Mouse (Mus musculus): Measurements from ENCODE around the gene Pias4.
"Not testable (repeated sequence)": the region's sequence is repeated elsewhere in the genome, so short reads cannot be mapped to it uniquely, and the experiment has no call there.

Gene Pias4

GRCm38 (mm10) chr10:81167200-81168086 is at the start of gene Pias4:
Gene Pias4 (minus strand): TSS chr10:81167923.
- DNase-seq (ENCODE audit: low read depth in 1 of 2, low spot score in 2 of 2): peak; percentile 100

- DNase-seq (ENCODE audit: low read depth in 1 of 2, low spot score in 2 of 2): not testable (repeated sequence)
Observed at GRCm38 (mm10) chr10:81217267-81217666, 49.5 kb upstream of the Pias4 start.

DNA sequence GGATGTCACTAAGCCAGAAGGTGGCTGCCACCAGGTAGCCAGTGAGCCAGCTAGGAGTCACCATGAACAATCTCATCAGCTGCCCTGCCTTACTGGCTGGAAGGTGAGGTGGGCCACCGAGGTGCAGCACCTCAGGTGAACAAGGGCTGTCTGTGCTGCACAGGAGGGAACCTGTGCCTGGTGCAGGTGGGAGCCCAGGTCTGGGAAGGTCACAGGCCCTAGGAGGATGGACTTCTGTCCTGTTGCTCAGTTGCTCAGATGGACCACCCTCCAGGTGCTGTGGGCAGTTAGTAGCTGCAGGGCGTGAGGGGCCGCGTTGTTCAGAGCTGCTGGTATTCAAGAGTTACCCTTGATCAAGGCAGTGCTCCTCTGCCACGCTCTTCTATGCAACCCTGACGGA is 49.1 kb upstream of the Pias4 start:
- DNase-seq (ENCODE audit: low read depth in 1 of 2, low spot score in 2 of 2): no peak

- no peak for DNase-seq (ENCODE audit: low read depth in 1 of 2, low spot score in 2 of 2)
Observed at GRCm38 (mm10) chr10:81216260-81216659, 48.5 kb upstream of the Pias4 start.

- DNase-seq (ENCODE audit: low read depth in 1 of 2, low spot score in 2 of 2): no peak
Observed at GRCm38 (mm10) chr10:81210154-81210553, 42.4 kb upstream of the Pias4 start.

GRCm38 (mm10) chr10:81204137-81204536 is 36.4 kb upstream of the Pias4 start:
- no peak for DNase-seq (ENCODE audit: low read depth in 1 of 2, low spot score in 2 of 2)

DNA sequence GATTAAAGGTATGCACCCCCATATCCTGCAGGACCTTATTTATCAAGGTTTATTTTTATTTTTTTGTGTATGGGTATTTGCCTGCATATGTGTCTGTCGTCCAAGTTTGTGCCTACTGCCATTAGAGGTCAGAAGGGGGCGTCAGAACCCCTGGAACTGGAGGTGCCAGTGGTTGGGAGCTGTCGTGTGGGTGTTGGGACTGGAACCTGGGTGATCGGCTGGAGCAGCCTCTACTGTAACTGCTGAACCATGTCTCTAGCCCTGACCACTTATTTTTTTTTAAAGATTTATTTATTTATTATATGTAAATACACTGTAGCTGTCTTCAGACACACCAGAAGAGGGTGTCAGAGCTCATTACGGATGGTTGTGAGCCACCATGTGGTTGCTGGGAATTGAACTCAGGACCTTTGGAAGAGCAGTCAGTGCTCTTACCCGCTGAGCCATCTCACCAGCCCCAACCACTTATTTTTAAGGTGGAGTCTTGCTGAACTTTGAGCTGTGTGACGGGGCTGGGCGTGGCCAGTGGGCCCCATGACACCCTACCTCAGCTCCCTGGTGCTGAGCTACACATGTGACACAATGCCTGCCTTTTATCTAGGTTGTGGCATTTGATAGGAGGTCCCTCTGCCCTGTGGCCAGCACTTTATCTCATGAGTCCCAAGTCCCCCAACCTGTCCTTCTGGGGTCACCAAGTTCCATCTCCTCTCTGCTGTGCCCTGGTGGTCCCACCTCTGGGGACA is 35.4 kb upstream of the Pias4 start:
- no peak for DNase-seq (ENCODE audit: low read depth in 1 of 2, low spot score in 2 of 2)

DNA sequence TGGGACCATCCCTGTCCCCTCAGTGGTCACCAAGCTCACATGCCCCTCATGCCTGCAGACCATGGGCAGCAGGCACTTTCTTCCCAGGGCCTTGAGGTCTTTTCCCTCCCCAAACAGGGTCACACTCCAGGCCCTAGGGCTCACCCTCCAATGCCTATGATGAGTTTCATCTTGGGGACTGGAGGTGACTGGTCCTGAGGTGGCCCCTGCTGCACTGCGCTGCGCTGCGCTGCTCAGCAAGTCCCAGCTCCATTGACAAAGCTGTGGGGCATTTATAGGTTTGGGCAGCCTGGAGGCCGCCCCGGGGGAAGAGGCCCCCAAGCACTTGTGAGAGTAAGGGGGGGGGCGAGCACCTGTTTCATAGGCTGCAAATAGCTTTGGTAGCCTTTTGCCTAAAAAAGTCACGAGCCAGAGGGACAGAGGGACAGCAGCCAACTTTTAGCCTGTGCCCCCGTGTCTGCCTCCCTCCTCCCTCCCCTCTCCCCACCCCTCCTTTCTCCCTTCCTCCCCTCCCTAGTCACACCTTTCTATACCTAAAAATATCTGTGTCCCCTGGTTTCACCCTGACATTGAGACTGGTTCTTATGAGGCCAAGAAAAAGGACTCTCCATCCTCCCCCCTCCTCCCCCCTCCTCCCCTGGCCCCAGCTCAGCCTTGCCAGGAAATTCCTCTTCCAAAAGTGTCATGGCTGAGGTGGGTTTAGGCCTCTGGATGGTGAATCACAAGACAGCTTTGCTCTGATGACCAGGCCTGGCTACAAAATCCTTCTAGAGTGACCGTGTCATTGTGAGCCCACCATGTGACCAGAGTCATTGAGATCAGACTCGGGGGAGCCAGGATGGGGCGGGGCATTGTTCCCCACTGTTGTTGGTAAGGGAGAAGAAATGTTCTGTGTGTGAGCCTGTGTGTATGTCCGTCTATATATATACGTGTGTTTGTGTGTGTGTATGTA is 34.4 kb upstream of the Pias4 start, which contains the start of gene Nmrk2:
Gene Nmrk2, minus strand, starts transcription at position 245 of the 952 bp plus-strand sequence.
- no peak for DNase-seq (ENCODE audit: low read depth in 1 of 2, low spot score in 2 of 2)

DNA sequence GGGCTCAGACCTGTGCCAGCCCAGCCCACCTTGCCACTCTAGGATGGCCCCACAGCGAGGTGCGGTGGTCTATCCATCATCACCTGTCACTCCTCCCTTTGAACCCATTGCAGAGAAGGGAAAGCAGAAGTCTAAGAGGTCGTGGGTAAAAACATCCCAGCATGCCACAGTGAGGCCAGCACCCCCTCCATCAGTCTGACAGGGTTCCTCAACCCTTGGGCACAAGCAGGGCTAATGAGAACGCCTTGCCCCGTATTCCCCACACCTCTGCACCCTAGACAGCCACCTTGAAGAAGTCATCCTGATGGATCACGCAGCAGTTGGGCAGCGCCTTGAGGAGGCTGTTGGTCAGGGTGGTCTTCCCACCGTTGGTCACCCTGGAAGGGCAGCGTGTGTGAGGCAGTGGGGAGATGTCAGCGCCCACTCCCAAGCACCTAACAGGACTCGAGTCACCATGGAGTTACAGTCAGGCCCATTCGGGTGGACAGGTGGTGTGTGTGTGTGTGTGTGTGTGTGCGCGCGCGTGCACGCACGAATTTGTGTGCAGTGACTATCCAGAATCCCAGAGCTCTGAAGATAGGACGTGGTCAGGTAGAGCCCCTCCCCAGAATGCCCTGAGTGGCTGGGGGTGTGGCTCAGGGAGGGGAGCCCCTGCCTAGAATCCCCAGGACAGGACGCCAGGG is 33.0 kb upstream of the Pias4 start:
- no peak for DNase-seq (ENCODE audit: low read depth in 1 of 2, low spot score in 2 of 2)

- no peak for DNase-seq (ENCODE audit: low read depth in 1 of 2, low spot score in 2 of 2)
Observed at GRCm38 (mm10) chr10:81200141-81200540, 32.4 kb upstream of the Pias4 start.

DNA sequence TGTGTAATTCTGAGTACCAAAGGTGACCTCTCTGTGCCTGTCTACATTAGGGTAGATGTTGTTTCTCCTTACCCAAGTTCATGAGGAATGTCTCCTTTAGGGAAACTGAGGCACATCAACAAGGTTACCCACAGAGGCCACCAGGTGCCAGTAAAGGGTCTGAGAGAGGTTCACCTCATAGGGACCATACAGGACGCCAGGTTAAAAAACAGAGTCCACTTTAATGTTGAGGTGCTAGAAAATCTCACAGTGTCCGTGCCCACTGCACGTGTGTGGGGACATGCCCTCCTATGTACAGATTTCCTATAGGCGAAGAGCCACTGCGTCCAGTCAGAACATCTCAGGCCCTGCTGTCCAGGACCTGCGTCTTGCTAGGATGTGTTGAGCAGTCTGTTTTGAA is 31.3 kb upstream of the Pias4 start:
- DNase-seq (ENCODE audit: low read depth in 1 of 2, low spot score in 2 of 2): no peak

DNA sequence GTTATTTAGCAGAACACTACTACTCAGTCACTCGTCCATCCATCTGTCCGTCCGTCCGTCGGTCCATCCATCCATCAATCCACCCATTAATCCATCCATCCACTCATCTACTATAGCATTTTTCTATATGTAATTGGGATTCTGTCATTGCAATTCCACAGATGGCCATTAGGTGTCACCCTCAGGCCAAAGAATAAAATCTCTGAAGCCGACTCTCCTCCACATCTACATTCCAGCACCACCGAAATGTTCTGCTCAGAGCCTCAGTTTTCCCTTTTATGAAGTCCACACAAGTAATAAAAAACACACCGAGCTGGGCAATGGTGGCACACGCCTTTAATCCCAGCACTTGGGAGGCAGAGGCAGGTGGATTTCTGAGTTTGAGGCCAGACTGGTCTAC is 30.5 kb upstream of the Pias4 start:
- peak in 1 of 2 experiments; percentile 51 for DNase-seq (ENCODE audit: low read depth in 1 of 2, low spot score in 2 of 2)

DNA sequence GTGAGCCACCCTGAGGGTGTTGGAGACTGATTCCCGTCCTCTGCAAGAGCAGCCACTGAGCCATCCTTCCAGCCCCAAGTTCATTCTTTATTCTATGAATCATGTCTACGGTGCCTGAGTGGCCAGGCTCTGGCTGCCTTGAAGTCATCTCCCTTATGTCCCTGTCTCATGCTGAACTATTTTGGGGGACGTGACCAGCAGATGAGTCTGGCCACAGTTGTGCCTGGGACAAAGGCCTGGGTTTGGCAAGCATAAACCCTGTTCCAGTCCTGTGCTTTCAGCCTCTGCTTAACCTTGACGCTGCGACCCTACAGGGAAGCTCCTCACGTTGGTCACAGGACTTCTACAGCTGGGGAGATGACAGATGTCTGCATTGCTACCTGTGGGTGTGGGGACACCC is 29.6 kb upstream of the Pias4 start:
- no peak for DNase-seq (ENCODE audit: low read depth in 1 of 2, low spot score in 2 of 2)

GRCm38 (mm10) chr10:81196470-81197065 is 28.8 kb upstream of the Pias4 start:
- no peak for DNase-seq (ENCODE audit: low read depth in 1 of 2, low spot score in 2 of 2)

GRCm38 (mm10) chr10:81195300-81195699 is 27.6 kb upstream of the Pias4 start:
- DNase-seq (ENCODE audit: low read depth in 1 of 2, low spot score in 2 of 2): no peak

DNA sequence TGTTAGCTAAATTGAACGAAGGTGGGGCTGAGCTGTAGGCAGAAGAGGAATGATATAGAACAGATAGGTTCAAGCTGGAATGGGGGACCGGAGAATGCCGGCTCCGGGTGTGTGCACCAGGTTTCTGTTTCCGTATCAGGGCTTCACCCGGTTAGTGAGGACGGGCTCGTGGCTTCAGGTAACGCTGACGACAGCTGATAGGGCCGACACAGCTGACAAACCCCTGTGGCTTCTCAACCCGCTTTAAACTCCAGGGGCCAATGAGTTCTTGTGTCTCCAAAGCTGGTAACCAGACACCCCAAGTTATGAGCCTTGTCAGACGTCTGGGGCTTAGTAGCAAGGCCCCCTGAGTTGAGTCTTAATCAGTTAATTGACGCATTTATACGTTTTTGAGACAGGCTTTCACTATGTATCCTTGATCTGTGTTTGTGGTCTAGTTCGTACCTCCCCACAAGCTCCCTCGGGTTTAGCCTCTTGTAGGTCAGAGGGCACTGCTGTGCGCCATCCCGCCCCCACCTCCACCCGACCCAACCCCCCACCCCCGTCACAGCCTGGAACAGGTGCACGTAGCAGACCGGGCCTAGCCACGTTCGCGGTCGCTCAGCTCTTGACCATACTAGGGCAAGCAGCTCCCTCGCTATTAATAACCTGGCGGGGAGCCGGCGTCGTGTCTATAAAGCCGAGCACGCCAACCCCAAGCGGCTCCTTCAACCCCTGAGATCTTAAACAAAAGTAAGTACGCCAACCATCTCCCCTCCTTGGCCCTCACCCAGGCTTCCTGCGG is 26.5 kb upstream of the Pias4 start:
- no peak for DNase-seq (ENCODE audit: low read depth in 1 of 2, low spot score in 2 of 2)

GRCm38 (mm10) chr10:81192968-81193501 is 25.3 kb upstream of the Pias4 start:
- DNase-seq (ENCODE audit: low read depth in 1 of 2, low spot score in 2 of 2): no peak

DNA sequence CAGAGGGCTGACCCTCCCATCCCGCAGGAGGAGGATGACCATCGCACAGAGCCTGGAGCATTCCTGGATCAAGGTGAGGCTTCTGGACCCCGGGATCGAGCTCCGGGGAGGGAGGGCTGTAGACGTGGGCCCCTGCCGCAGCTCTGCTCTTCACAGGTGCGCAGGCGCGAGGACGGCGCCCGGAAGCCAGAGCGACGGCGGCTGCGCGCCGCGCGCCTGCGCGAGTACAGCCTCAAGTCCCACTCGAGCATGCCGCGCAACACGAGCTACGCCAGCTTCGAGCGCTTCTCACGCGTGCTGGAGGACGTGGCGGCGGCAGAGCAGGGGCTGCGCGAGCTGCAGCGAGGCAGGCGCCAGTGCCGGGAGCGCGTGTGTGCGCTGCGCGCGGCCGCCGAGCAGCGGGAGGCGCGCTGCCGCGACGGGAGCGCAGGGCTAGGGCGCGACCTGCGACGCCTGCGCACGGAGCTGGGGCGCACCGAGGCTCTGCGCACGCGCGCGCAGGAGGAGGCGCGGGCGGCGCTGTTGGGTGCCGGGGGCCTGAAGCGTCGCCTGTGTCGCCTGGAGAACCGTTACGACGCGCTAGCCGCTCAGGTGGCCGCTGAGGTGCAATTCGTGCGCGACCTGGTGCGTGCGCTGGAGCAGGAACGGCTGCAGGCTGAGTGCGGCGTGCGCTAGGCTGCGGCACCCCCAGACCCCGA is 24.7 kb upstream of the Pias4 start:
- peak in 1 of 2 experiments; percentile 66 for DNase-seq (ENCODE audit: low read depth in 1 of 2, low spot score in 2 of 2)

Measured in monocyte, adult 2 months (primary cell).